In genomic region chr3:92466576-92466975, GRCm38 (mm10) we compare ENCODE assay signal across 26 mouse cellular contexts. TPM values are rescaled to one million over a fixed set of nuclear protein-coding genes. Genes with fewer than 3 reads are reported as not detected.
DNase-seq lines count a peak whose midpoint lies in the region; ATAC-seq lines count a peak whose summit lies in the region.
"Had no signal": no experiment of that assay in that cellular context is flagged by ENCODE, and none has a peak within 500 bp of the region (broad histone marks: within the 10 kb centered on the region; RNA-seq: fewer than 3 reads in every experiment).

No protein-coding gene starts in this region.

- intact Hi-C loops in left cerebral cortex, postnatal 10 days (cut with DNase I), result no loop called here

- ATAC-seq in granulocyte monocyte progenitor cell, adult 5-6 weeks (replicated peaks; ENCODE audit: poor library complexity, severe bottlenecking), result no peak
- ATAC-seq: activated CD4-positive, CD25-positive, alpha-beta regulatory T cell, adult 4 months; CD4-positive, CD25-positive, alpha-beta regulatory T cell, adult 4 months; forebrain, embryonic 14.5 days; forebrain, embryonic 16.5 days; Patski had no signal

- DNase-seq in heart, adult 11 months, result peak; percentile 3
- DNase-seq in heart, adult 9 months (ENCODE audit: low spot score in 2 of 2), result no peak
- DNase-seq in 3134 (ENCODE audit: extremely low read depth, insufficient read length, low spot score), result peak; percentile 14
- peak; percentile 74 for DNase-seq in 3T3-L1 (ENCODE audit: low read depth, low spot score)
- peak; percentile 58 for DNase-seq in adipocyte (ENCODE audit: low spot score)
- no peak for DNase-seq in left cerebral cortex, postnatal 10 days (ENCODE audit: extremely low spot score in 1 of 2, low spot score in 2 of 2)
- DNase-seq in ovary, postnatal 10 days (ENCODE audit: low spot score), result no peak
- DNase-seq: adrenal gland, adult 2 months; adrenal gland, postnatal 10 days; adrenal gland, postnatal 25 days; cerebellum, adult 11 months; cerebellum, adult 18-20 months; cerebellum, adult 8-10 months; cerebellum, adult 9-11 months; cerebellum, postnatal 36 days; embryo, embryonic 11 days had no signal

RNA-seq across cellular contexts. Expression of gene Sprr3, which starts 8.1 kb away (rescaled TPM):
- not detected for total RNA-seq in left cerebral cortex, postnatal 10 days (2021)
- not detected in 2 replicates for total RNA-seq in granulocyte monocyte progenitor cell, adult 5-6 weeks (2014; fragmentation: Nextera tagmentation)
- not detected in 2 replicates for total RNA-seq in granulocyte monocyte progenitor cell, adult 5-6 weeks (2017)
- total RNA-seq: adrenal gland, adult 2 months; adrenal gland, postnatal 10 days; adrenal gland, postnatal 25 days; adrenal gland, postnatal 4 days; CH12.LX; common myeloid progenitor, adult 5-6 weeks had no signal

RNA-seq across cellular contexts. Expression of gene Sprr1a, which starts 19.1 kb away (rescaled TPM):
- total RNA-seq in left cerebral cortex, postnatal 10 days (2021), result not detected
- not detected in 2 replicates for total RNA-seq in granulocyte monocyte progenitor cell, adult 5-6 weeks (2014; fragmentation: Nextera tagmentation)
- total RNA-seq in granulocyte monocyte progenitor cell, adult 5-6 weeks (2017), result not detected in 2 replicates
- total RNA-seq: adrenal gland, postnatal 10 days; adrenal gland, postnatal 25 days; CH12.LX; common myeloid progenitor, adult 5-6 weeks; G1E had no signal

RNA-seq across cellular contexts. Expression of gene Sprr1b, which starts 28.0 kb away (rescaled TPM):
- total RNA-seq in left cerebral cortex, postnatal 10 days (2021), result not detected
- total RNA-seq in granulocyte monocyte progenitor cell, adult 5-6 weeks (2014; fragmentation: Nextera tagmentation), result not detected in 2 replicates
- total RNA-seq in granulocyte monocyte progenitor cell, adult 5-6 weeks (2017), result not detected in 2 replicates
- total RNA-seq: adrenal gland, adult 2 months; adrenal gland, postnatal 10 days; adrenal gland, postnatal 25 days; adrenal gland, postnatal 4 days; CH12.LX; common myeloid progenitor, adult 5-6 weeks; G1E had no signal

RNA-seq across cellular contexts. Expression of gene Sprr4, which starts 33.7 kb away (rescaled TPM):
- total RNA-seq in left cerebral cortex, postnatal 10 days (2021), result not detected
- not detected in 2 replicates for total RNA-seq in granulocyte monocyte progenitor cell, adult 5-6 weeks (2014; fragmentation: Nextera tagmentation)
- not detected in 2 replicates for total RNA-seq in granulocyte monocyte progenitor cell, adult 5-6 weeks (2017)
- total RNA-seq: adrenal gland, adult 2 months; adrenal gland, postnatal 10 days; adrenal gland, postnatal 25 days; adrenal gland, postnatal 4 days; CH12.LX; common myeloid progenitor, adult 5-6 weeks; G1E had no signal

RNA-seq across cellular contexts. Expression of gene Sprr2k, which starts 34.2 kb away (rescaled TPM):
- total RNA-seq in left cerebral cortex, postnatal 10 days (2021), result not detected
- not detected in 2 replicates for total RNA-seq in granulocyte monocyte progenitor cell, adult 5-6 weeks (2014; fragmentation: Nextera tagmentation)
- total RNA-seq in granulocyte monocyte progenitor cell, adult 5-6 weeks (2017), result not detected in 2 replicates
- total RNA-seq: adrenal gland, adult 2 months; adrenal gland, postnatal 10 days; adrenal gland, postnatal 25 days; adrenal gland, postnatal 4 days; CH12.LX; common myeloid progenitor, adult 5-6 weeks had no signal

Comparison
In these comparisons a context has a peak if more than half of its experiments do, and no peak if none do; other contexts are left out.
1. DNase-seq: peak in heart, adult 11 months (single experiment), 3134 (single experiment), 3T3-L1 (single experiment) and adipocyte (single experiment); none in heart, adult 9 months (0 of 2), left cerebral cortex, postnatal 10 days (0 of 2) and ovary, postnatal 10 days (single experiment).